Mouse (Mus musculus): ENCODE measurements around the gene Pld5. TPM values are rescaled to one million over a fixed set of nuclear protein-coding genes. Genes with fewer than 3 reads are reported as not detected.
"Not testable (repeated sequence)": the region's sequence is repeated elsewhere in the genome, so short reads cannot be mapped to it uniquely, and the experiment has no call there.

The Pld5 gene
- total RNA-seq, 2 experiments from 2014 or later, result 1.7 TPM

- Histone ChIP-seq H3K4me3 (no peak overlapping the region), H3K27ac (no peak overlapping the region)
- no peak for TF ChIP-seq CTCF (conservative IDR thresholded peaks at IDR 0.05)
- no peak for DNase-seq (ENCODE audit: low spot score in 2 of 2)
Observed at GRCm38 (mm10) chr1:176013497-176014268, 261.4 kb downstream of the Pld5 start.

- H3K27ac ChIP-seq, result no peak overlapping the region
- TF ChIP-seq CTCF (conservative IDR thresholded peaks at IDR 0.05), result no peak
- no peak overlapping the region for H3K4me3 ChIP-seq
- no peak for DNase-seq (ENCODE audit: low spot score in 2 of 2)
Observed at GRCm38 (mm10) chr1:176011535-176011934, 263.6 kb downstream of the Pld5 start.

- no peak for DNase-seq (ENCODE audit: low spot score in 2 of 2)
- TF ChIP-seq CTCF (conservative IDR thresholded peaks at IDR 0.05), result no peak
- Histone ChIP-seq H3K4me3 (no peak overlapping the region), H3K27ac (no peak overlapping the region)
Observed at GRCm38 (mm10) chr1:176011072-176011471, 264.0 kb downstream of the Pld5 start.

GRCm38 (mm10) chr1:176008411-176008810 is 266.7 kb downstream of the Pld5 start:
- no peak for DNase-seq (ENCODE audit: low spot score in 2 of 2)
- peak; percentile 47 for TF ChIP-seq CTCF (conservative IDR thresholded peaks at IDR 0.05)
- Histone ChIP-seq H3K4me3 (no peak overlapping the region), H3K27ac (no peak overlapping the region)

- Histone ChIP-seq H3K4me3 (no peak overlapping the region), H3K27ac (no peak overlapping the region)
- DNase-seq (ENCODE audit: low spot score in 2 of 2), result no peak
- no peak for TF ChIP-seq CTCF (conservative IDR thresholded peaks at IDR 0.05)
Observed at GRCm38 (mm10) chr1:176000599-176000998, 274.5 kb downstream of the Pld5 start.

GRCm38 (mm10) chr1:175997076-175997651 is 277.9 kb downstream of the Pld5 start:
- TF ChIP-seq CTCF (conservative IDR thresholded peaks at IDR 0.05), result no peak

GRCm38 (mm10) chr1:175988912-175989311 is 286.2 kb downstream of the Pld5 start:
- H3K4me3 ChIP-seq, result no peak overlapping the region
- no peak overlapping the region for H3K27ac ChIP-seq
- no peak for TF ChIP-seq CTCF (conservative IDR thresholded peaks at IDR 0.05)
- no peak for DNase-seq (ENCODE audit: low spot score in 2 of 2)

More at GRCm38 (mm10) chr1:175997076-175997651, 277.9 kb downstream of the Pld5 start:
- DNase-seq (ENCODE audit: low spot score in 2 of 2), result no peak
- Histone ChIP-seq H3K4me3 (no peak overlapping the region), H3K27ac (no peak overlapping the region)

GRCm38 (mm10) chr1:175988448-175988847 is 286.7 kb downstream of the Pld5 start:
- H3K4me3 ChIP-seq, result no peak overlapping the region
- no peak for DNase-seq (ENCODE audit: low spot score in 2 of 2)
- no peak for TF ChIP-seq CTCF (conservative IDR thresholded peaks at IDR 0.05)
- H3K27ac ChIP-seq, result no peak overlapping the region

- not testable (repeated sequence) for H3K4me3 ChIP-seq; H3K27ac ChIP-seq; DNase-seq (ENCODE audit: low spot score in 2 of 2)
Observed at GRCm38 (mm10) chr1:175979014-175979413, 296.1 kb downstream of the Pld5 start, which contains the start of gene Rbm8a2. Gene Rbm8a2, minus strand, starts transcription at chr1:175979114.

- DNase-seq (ENCODE audit: low spot score in 2 of 2), result no peak
- H3K27ac ChIP-seq, result no peak overlapping the region
- no peak for TF ChIP-seq CTCF (conservative IDR thresholded peaks at IDR 0.05)
- no peak overlapping the region for H3K4me3 ChIP-seq
Observed at GRCm38 (mm10) chr1:175970710-175971109, 304.4 kb downstream of the Pld5 start.

- no peak for TF ChIP-seq CTCF (conservative IDR thresholded peaks at IDR 0.05)
- peak in 1 of 2 experiments; percentile 12 for DNase-seq (ENCODE audit: low spot score in 2 of 2)
- no peak overlapping the region for H3K4me3 ChIP-seq
- H3K27ac ChIP-seq, result no peak overlapping the region
Observed at GRCm38 (mm10) chr1:175967004-175967745, 307.9 kb downstream of the Pld5 start.

GRCm38 (mm10) chr1:175961786-175962185 is 313.3 kb downstream of the Pld5 start:
- Histone ChIP-seq H3K4me3 (no peak overlapping the region), H3K27ac (no peak overlapping the region)
- no peak for TF ChIP-seq CTCF (conservative IDR thresholded peaks at IDR 0.05)
- no peak for DNase-seq (ENCODE audit: low spot score in 2 of 2)

- H3K27ac ChIP-seq, result no peak overlapping the region
- no peak for DNase-seq (ENCODE audit: low spot score in 2 of 2)
- H3K4me3 ChIP-seq, result no peak overlapping the region
- no peak for TF ChIP-seq CTCF (conservative IDR thresholded peaks at IDR 0.05)
Observed at GRCm38 (mm10) chr1:175950851-175951250, 324.3 kb downstream of the Pld5 start.

All from layer of hippocampus, adult 2 months (tissue).